Mouse (Mus musculus) mature B cell (primary cell): ENCODE data around the gene Tgif1.

Source experiments
- in situ Hi-C: fragments of 300-500 bp; cut with MboI; formaldehyde crosslinking; loops from 2 replicates; pipeline ENCODE4 v1.14.3; 2019

Gene Tgif1

GRCm38 (mm10) chr17:70853436-70853905, at the start of gene Tgif1:
Tgif1 (minus strand) TSS chr17:70853546.
- in situ Hi-C loops = loop anchor here (5.0 kb wide), 1 partner anchor 34 kb away; no protein-coding TSS in a partner anchor

DNA sequence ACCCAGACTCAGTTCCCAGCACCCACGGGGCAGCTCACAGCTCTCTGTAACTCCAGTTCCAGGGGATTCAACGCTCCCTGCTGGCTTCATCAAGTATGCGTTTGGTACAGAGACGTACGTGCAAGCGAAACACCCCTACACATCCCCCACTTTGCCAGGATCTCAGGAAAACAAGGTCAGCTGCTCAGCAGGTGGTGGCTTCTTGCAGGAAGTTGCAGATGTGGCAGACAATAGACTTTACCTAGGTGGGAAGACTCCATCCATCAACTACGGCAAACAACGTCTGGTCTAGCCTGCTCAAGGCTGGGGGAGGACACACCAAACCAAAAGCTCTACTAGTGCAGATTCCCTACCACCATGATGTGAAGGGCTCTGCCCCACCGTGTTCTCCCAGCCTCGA, 47.3 kb upstream of the Tgif1 start:
- in situ Hi-C loops = no loop called here

DNA sequence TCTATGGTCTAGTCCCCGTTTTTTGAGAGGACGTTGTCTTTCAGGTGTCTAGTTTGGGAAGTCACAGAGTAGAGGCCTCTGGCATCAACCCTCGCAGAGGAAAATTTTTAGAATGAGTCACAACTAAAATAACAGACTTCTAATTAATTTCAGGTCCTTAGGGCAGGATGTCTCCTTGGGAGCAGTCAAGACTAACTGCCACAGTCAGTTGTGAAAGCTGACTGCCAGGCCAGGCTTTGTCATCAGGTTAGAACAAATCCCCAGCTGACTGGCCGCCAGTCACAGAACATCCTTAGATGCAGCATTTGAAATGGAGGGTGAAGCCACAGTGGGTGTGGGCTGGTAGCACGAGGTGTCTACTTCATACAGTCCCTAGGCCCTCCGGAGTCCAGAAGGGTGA, 46.3 kb upstream of the Tgif1 start:
- in situ Hi-C loops = no loop called here

GRCm38 (mm10) chr17:70894867-70895266, 41.5 kb upstream of the Tgif1 start:
- in situ Hi-C loops = no loop called here

- in situ Hi-C loops = no loop called here
Measured at GRCm38 (mm10) chr17:70893151-70893550, 39.8 kb upstream of the Tgif1 start.

- in situ Hi-C loops = no loop called here
Measured at GRCm38 (mm10) chr17:70892288-70893096, 39.1 kb upstream of the Tgif1 start.

- in situ Hi-C loops = no loop called here
Measured at GRCm38 (mm10) chr17:70890571-70890970, 37.2 kb upstream of the Tgif1 start.

GRCm38 (mm10) chr17:70888657-70889056, 35.3 kb upstream of the Tgif1 start:
- in situ Hi-C loops = loop anchor here (5.0 kb wide), 1 partner anchor 36 kb away; the partner anchor contains the start of gene Tgif1

GRCm38 (mm10) chr17:70887848-70888247, 34.5 kb upstream of the Tgif1 start:
- in situ Hi-C loops = loop anchor here (5.0 kb wide), 1 partner anchor 36 kb away; the partner anchor contains the start of gene Tgif1

- in situ Hi-C loops = loop anchor here (5.0 kb wide), 1 partner anchor 35 kb away; the partner anchor contains the start of gene Tgif1
Measured at GRCm38 (mm10) chr17:70886641-70887391, 33.5 kb upstream of the Tgif1 start.

DNA sequence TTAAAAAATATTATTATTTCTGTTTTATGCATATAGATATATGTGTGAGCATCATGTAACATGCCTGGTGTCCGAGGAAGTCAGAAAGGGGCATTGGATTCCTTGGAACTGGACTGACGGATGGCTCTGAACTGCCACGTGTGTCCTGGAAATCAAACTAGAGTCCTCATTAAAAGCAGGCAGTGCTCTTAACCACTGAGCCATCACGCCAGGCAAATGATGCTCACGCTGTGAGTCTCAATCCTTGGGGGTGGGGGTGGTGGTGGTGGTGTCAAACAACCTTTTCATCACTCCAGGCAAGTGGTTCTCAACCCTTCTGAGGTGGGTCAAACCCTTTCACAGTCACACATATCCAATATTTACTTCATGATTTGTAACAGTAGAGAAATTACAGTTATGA, 32.5 kb upstream of the Tgif1 start:
- in situ Hi-C loops = loop anchor here (5.0 kb wide), 1 partner anchor 34 kb away; the partner anchor contains the start of gene Tgif1

- in situ Hi-C loops = no loop called here
Measured at GRCm38 (mm10) chr17:70881934-70882333, 28.6 kb upstream of the Tgif1 start.

- in situ Hi-C loops = no loop called here
Measured at GRCm38 (mm10) chr17:70881194-70881593, 27.8 kb upstream of the Tgif1 start.

- in situ Hi-C loops = no loop called here
Measured at GRCm38 (mm10) chr17:70878237-70878636, 24.9 kb upstream of the Tgif1 start.

DNA sequence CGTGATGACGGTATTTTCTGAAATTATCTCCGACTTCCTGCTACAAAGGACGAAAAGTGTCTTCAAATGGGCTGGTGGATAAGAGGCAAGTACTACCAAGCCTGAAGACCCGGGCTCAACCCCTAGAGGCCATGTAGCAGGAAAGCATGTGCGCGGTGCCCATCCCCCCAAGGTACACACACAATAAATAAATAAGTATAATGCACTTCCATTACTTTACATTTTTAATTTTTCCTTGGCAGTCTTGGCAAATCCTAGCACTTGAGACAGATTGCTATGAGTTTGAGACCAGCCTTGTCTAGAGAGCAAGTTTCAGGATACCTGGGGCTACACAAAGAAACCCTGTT, 20.4 kb upstream of the Tgif1 start:
- in situ Hi-C loops = no loop called here

- in situ Hi-C loops = no loop called here
Measured at GRCm38 (mm10) chr17:70872936-70873777, 19.8 kb upstream of the Tgif1 start.

DNA sequence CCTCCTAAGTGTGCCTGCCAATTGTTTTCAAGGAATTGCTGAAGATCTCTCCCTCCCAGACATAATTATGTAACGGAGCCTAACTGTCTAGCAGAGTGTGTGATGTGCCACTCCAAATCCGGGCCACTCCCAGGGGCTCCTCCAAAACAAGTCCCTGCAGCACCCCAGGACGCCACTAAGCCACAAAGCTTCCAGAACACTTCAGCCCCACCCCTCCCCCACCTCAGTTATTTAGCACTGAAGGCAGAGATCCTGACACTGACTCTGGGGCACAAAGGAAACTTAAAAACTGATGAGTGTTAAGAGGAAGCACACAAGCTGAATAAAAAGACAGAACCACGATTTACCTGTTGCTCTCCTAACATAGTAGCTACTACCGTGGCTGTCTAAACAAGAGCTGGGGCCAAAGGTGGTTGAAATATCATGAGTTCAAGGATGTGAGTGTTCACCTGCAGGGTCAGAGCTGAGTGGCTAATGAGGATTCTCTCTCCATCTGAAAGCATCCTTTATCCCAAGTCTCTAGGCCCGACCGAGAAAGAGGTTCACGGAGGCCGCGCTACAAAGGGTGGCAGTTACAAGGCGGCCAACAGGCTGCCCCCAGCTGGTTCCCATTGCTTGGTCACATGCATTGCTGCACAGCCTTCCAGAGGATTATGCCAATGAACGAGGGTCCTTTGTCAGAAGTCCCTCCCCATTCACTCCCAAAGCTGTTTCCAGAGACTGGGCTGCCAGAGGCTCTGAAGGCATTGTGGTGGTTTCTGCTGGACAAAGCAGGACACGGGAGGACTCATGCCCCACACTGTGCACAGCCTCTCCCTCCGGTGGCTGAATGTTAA, 19.0 kb upstream of the Tgif1 start:
- in situ Hi-C loops = no loop called here

DNA sequence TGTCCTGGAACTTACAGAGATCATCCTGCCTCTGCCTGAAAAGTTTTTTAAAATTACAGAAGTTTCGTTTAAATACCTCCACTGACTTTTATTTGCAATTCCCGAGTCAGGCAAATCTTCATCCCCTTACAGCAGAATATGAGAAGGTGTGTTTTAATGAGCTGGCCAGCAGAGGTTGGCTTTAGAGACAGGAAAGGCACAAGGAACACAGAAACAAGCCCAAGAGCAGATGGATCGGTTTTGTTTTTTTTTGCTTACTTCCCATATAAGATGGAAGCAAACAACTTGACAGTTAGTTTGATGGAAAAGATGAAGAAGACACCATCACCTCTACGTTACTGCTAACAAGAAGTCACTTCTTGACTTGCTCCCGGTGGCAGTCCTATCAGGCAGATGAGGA, 18.3 kb upstream of the Tgif1 start:
- in situ Hi-C loops = no loop called here

DNA sequence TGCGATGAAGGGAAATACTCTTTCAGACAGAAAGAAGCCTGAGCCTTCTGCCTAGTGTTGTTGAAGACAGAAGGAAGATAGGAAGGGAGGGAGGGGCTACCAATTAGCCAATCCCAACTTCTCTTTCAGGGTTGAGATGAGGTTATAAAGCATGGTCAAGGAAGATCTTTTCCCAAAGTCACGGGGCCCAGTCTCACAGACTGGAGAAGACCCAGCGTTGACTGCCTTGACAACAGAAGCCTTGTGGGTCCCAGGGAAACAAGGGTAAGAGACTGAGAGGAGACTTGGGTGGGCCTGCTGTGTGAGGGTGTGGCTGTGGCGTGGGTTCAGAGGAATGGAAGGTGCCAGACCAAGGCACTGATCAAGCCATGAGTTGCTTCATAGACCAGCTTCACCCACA, 17.2 kb upstream of the Tgif1 start:
- in situ Hi-C loops = no loop called here

DNA sequence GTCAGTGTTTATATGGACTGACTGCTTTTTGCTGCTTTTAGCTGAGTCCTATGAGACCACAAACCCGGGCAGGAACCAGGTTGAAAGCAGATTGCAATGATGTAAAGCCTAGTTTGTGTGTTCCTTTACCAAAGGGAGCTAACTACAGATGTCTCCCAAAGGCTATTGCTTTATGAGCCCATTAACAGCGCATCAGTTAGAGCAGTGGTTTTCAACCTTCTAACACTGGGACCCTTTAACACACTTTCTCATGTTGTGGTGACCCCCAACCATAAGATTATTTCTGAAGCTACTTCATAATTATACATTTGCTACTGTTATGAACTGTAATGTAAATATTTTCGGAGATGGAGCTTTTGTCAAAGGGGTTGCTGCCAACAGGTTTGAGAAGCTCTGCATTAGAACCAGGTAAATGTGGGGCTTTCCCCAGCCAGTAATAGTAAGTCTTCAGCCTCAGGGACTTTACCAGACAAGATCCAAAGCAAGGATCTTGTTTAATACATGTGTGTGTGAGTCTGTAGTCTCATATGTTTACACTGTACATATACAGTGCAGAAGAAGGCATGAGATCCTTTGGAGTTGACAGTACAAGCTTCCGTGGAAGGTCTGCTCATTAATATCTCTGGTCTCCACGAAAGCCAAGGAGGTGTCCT, 15.4 kb upstream of the Tgif1 start:
- in situ Hi-C loops = no loop called here
